Comparison of ENCODE assay signal across 8 mouse cellular contexts in genomic region chrX:36561650-36562049, GRCm38 (mm10). TPM values are rescaled to one million over a fixed set of nuclear protein-coding genes. Genes with fewer than 3 reads are reported as not detected.
DNase-seq lines count a peak whose midpoint lies in the region; ATAC-seq lines count a peak whose summit lies in the region.

No protein-coding gene starts in this region.

- no peaks in the 10 kb centered on the region for H3K27me3 ChIP-seq in heart, embryonic 10.5 days (ENCODE audit: insufficient read depth, poor library complexity, severe bottlenecking)
- no peaks in the 10 kb centered on the region for H3K27me3 ChIP-seq in embryonic facial prominence, embryonic 10.5 days (replicated peaks; ENCODE audit: low read depth, poor library complexity, severe bottlenecking)

- WGBS in heart, embryonic 10.5 days = 9% methylated on average over 7 of the region's 7 CpGs
- 15% methylated on average over 7 of the region's 7 CpGs for WGBS in embryonic facial prominence, embryonic 10.5 days

- DNase-seq in heart, adult 18-20 months = peak; percentile 27 to 89
- no peak for DNase-seq in heart, embryonic 10.5 days (ENCODE audit: low spot score)
- peak; percentile 78 for DNase-seq in adrenal gland, postnatal 14 days
- DNase-seq in embryonic facial prominence, embryonic 10.5 days (ENCODE audit: low spot score) = peak; percentile 68
- peak; percentile 63 to 78 for DNase-seq in heart, postnatal 14 days
- DNase-seq in layer of hippocampus, postnatal 25 days (ENCODE audit: extremely low spot score in 1 of 2, low spot score in 1 of 2) = peak; percentile 58 to 85
- DNase-seq in spleen, postnatal 4 days (ENCODE audit: low spot score in 2 of 2) = peak; percentile 53 to 83

- no peaks in the 10 kb centered on the region for H3K36me3 ChIP-seq in heart, embryonic 10.5 days
- no peaks in the 10 kb centered on the region for H3K36me3 ChIP-seq in embryonic facial prominence, embryonic 10.5 days (replicated peaks)

- intact Hi-C loops in heart, postnatal 14 days (cut with DNase I) = loop anchor here (1.0 to 10.0 kb wide), 2 partner anchors 27 to 47 kb away; no protein-coding TSS in a partner anchor

- no peak overlapping the region for H3K4me3 ChIP-seq in heart, embryonic 10.5 days
- no peak overlapping the region for H3K4me3 ChIP-seq in embryonic facial prominence, embryonic 10.5 days

- H3K27ac ChIP-seq in heart, embryonic 10.5 days = no peak overlapping the region
- no peak overlapping the region for H3K27ac ChIP-seq in embryonic facial prominence, embryonic 10.5 days (replicated peaks)

- ATAC-seq in megakaryocyte progenitor cell, adult 5-6 weeks (replicated peaks; ENCODE audit: poor library complexity) = peak; percentile 92

- H3K9me3 ChIP-seq in heart, embryonic 10.5 days = no peaks in the 10 kb centered on the region
- H3K9me3 ChIP-seq in embryonic facial prominence, embryonic 10.5 days = no peaks in the 10 kb centered on the region

- H3K4me1 ChIP-seq in heart, embryonic 10.5 days = no peaks in the 10 kb centered on the region
- H3K4me1 ChIP-seq in embryonic facial prominence, embryonic 10.5 days = no peaks in the 10 kb centered on the region

RNA-seq across cellular contexts. Expression of gene Pgrmc1, which starts 36.4 kb away (rescaled TPM):
- total RNA-seq in heart, adult 18-20 months (2021) = 10 to 100 TPM; 20.8 to 28.4 TPM
- polyA plus RNA-seq in heart, embryonic 10.5 days (2016; fragmentation: Nextera tagmentation; extraction: Ambion mirVana) = 144 and 196 TPM in 2 replicates
- 258 and 317 TPM in 2 replicates for total RNA-seq in adrenal gland, postnatal 14 days (2021)
- polyA plus RNA-seq in embryonic facial prominence, embryonic 10.5 days (2016; fragmentation: Nextera tagmentation; extraction: Ambion mirVana) = 328 and 337 TPM in 2 replicates
- 10 to 100 TPM; 27.7 to 29.4 TPM for total RNA-seq in heart, postnatal 14 days (2021)
- 100 to 1,000 TPM; 270 to 328 TPM for total RNA-seq in layer of hippocampus, postnatal 25 days (2021)
- total RNA-seq in megakaryocyte progenitor cell, adult 5-6 weeks (2015) = 59.4 and 69.0 TPM in 2 replicates
- 64.1 and 64.6 TPM in 2 replicates for total RNA-seq in megakaryocyte progenitor cell, adult 5-6 weeks (2017)
